8 mouse cellular contexts compared by ENCODE assay signal in genomic region chr13:41248751-41249520, GRCm38 (mm10). TPM values are rescaled to one million over a fixed set of nuclear protein-coding genes. Genes with fewer than 3 reads are reported as not detected.
A peak's percentile ranks its signal among the peaks of the same experiment; 100 is the strongest.
DNase-seq lines count a peak whose midpoint lies in the region; ATAC-seq and TF ChIP-seq lines count a peak whose summit lies in the region.

No protein-coding gene starts in this region.

- peak overlapping the region; percentile 77 for H3K4me2 ChIP-seq in hindbrain, embryonic 14.5 days (replicated peaks)
- H3K4me2 ChIP-seq in lung, embryonic 16.5 days (ENCODE audit: low read depth, low read length) = peak overlapping the region; percentile 72
- H3K4me2 ChIP-seq in stomach, embryonic 16.5 days (ENCODE audit: low read depth, low read length) = peak overlapping the region; percentile 59

- TF ChIP-seq EP300 in heart, adult 2 months (IDR thresholded peaks at IDR 0.05; ENCODE audit: insufficient read depth, low read depth, low read length) = no peak

- no peak for TF ChIP-seq POLR2A in heart, adult 2 months (IDR thresholded peaks at IDR 0.05; ENCODE audit: insufficient read depth, low read depth, low read length)

- no peaks in the 10 kb centered on the region for H3K27me3 ChIP-seq in heart, adult 2 months (ENCODE audit: control insufficient read depth, insufficient read depth, low read length)
- H3K27me3 ChIP-seq in embryonic facial prominence, embryonic 10.5 days (replicated peaks; ENCODE audit: low read depth, poor library complexity, severe bottlenecking) = no peaks in the 10 kb centered on the region
- no peaks in the 10 kb centered on the region for H3K27me3 ChIP-seq in hindbrain, embryonic 14.5 days (ENCODE audit: control insufficient read depth, insufficient read depth, low read length)
- no peaks in the 10 kb centered on the region for H3K27me3 ChIP-seq in lung, embryonic 16.5 days (ENCODE audit: control insufficient read depth, insufficient read depth, low read depth, low read length)
- no peaks in the 10 kb centered on the region for H3K27me3 ChIP-seq in stomach, embryonic 16.5 days (ENCODE audit: control insufficient read depth, insufficient read depth, low read length)

- peak overlapping the region; percentile 78 for H3K9ac ChIP-seq in heart, adult 2 months (ENCODE audit: low read depth, low read length)
- peak overlapping the region; percentile 88 for H3K9ac ChIP-seq in hindbrain, embryonic 14.5 days
- H3K9ac ChIP-seq in lung, embryonic 16.5 days (ENCODE audit: low read length) = peak overlapping the region; percentile 64
- H3K9ac ChIP-seq in stomach, embryonic 16.5 days (ENCODE audit: low read length) = peak overlapping the region; percentile 75

- H3K4me1 ChIP-seq in heart, adult 2 months (ENCODE audit: control insufficient read depth, insufficient read depth, low read length) = no peaks in the 10 kb centered on the region; the same call in none of the 2 replicates
- H3K4me1 ChIP-seq in embryonic facial prominence, embryonic 10.5 days = peaks cover 21% of the 10 kb centered on the region
- H3K4me1 ChIP-seq in hindbrain, embryonic 14.5 days (replicated peaks; ENCODE audit: control insufficient read depth, insufficient read depth, low read length) = 0 out of 2 replicates have a peak, but pooled peaks cover 16% of the 10 kb centered on the region
- peaks cover 21% of the 10 kb centered on the region for H3K4me1 ChIP-seq in lung, embryonic 16.5 days (replicated peaks; ENCODE audit: control insufficient read depth, insufficient read depth, low read length)
- H3K4me1 ChIP-seq in stomach, embryonic 16.5 days (ENCODE audit: control insufficient read depth, insufficient read depth, low read length) = peaks cover 15% of the 10 kb centered on the region

- no peaks in the 10 kb centered on the region for H3K9me3 ChIP-seq in embryonic facial prominence, embryonic 10.5 days
- H3K9me3 ChIP-seq in hindbrain, embryonic 14.5 days (ENCODE audit: control insufficient read depth, low read length) = no peaks in the 10 kb centered on the region
- H3K9me3 ChIP-seq in lung, embryonic 16.5 days (ENCODE audit: control insufficient read depth, low read length) = no peaks in the 10 kb centered on the region
- no peaks in the 10 kb centered on the region for H3K9me3 ChIP-seq in stomach, embryonic 16.5 days (replicated peaks; ENCODE audit: control insufficient read depth, low read length)

- peaks cover 3% of the 10 kb centered on the region; the same call in 1 of the 2 replicates for H3K36me3 ChIP-seq in heart, adult 2 months (ENCODE audit: control insufficient read depth, insufficient read depth, low read length)
- H3K36me3 ChIP-seq in embryonic facial prominence, embryonic 10.5 days (replicated peaks) = no peaks in the 10 kb centered on the region
- H3K36me3 ChIP-seq in hindbrain, embryonic 14.5 days (replicated peaks; ENCODE audit: control insufficient read depth, insufficient read depth) = no peaks in the 10 kb centered on the region
- H3K36me3 ChIP-seq in lung, embryonic 16.5 days (ENCODE audit: control insufficient read depth, insufficient read depth, low read length) = no peaks in the 10 kb centered on the region
- H3K36me3 ChIP-seq in stomach, embryonic 16.5 days (ENCODE audit: control insufficient read depth, insufficient read depth, low read length) = no peaks in the 10 kb centered on the region

- no peak for DNase-seq in heart, adult 2 months
- DNase-seq in heart, postnatal 10 days = no peak
- DNase-seq in CD4-positive, CD25-positive, alpha-beta regulatory T cell, adult 2 months (ENCODE audit: low read depth, low spot score) = peak; percentile 68
- no peak for DNase-seq in embryonic facial prominence, embryonic 10.5 days (ENCODE audit: low spot score)
- DNase-seq in hindbrain, embryonic 14.5 days (ENCODE audit: low spot score) = no peak
- DNase-seq in adrenal gland, postnatal 36 days = no peak

- TF ChIP-seq CTCF in heart, adult 2 months (IDR thresholded peaks at IDR 0.05) = no peak

- ATAC-seq in hindbrain, embryonic 14.5 days (ENCODE audit: low FRiP score) = no peak
- ATAC-seq in lung, embryonic 16.5 days (ENCODE audit: low read depth) = no peak
- peak; percentile 3; the same call in 1 of the 2 replicates for ATAC-seq in stomach, embryonic 16.5 days (ENCODE audit: insufficient read depth, low FRiP score)

- peak overlapping the region; percentile 96 for H3K27ac ChIP-seq in heart, adult 2 months
- peak overlapping the region; percentile 93 for H3K27ac ChIP-seq in embryonic facial prominence, embryonic 10.5 days (replicated peaks)
- H3K27ac ChIP-seq in hindbrain, embryonic 14.5 days = peak overlapping the region; percentile 92
- 0 out of 2 replicates have a peak overlapping the region, but pooled peaks have one; percentile 15 for H3K27ac ChIP-seq in lung, embryonic 16.5 days (ENCODE audit: low read length)
- peak overlapping the region; percentile 78 for H3K27ac ChIP-seq in stomach, embryonic 16.5 days (ENCODE audit: low read length)

- H3K4me3 ChIP-seq in heart, adult 2 months = peak overlapping the region; percentile 79
- peak overlapping the region; percentile 72 for H3K4me3 ChIP-seq in embryonic facial prominence, embryonic 10.5 days
- peak overlapping the region; percentile 90 for H3K4me3 ChIP-seq in hindbrain, embryonic 14.5 days (replicated peaks; ENCODE audit: low read length)
- H3K4me3 ChIP-seq in lung, embryonic 16.5 days (ENCODE audit: low read length) = peak overlapping the region; percentile 73
- H3K4me3 ChIP-seq in stomach, embryonic 16.5 days (replicated peaks; ENCODE audit: low read length) = peak overlapping the region; percentile 85

- 33% methylated on average over 12 of the region's 12 CpGs for WGBS in heart, adult 2 months
- 47% methylated on average over 12 of the region's 12 CpGs for WGBS in embryonic facial prominence, embryonic 10.5 days
- 43% methylated on average over 12 of the region's 12 CpGs for WGBS in hindbrain, embryonic 14.5 days
- WGBS in lung, embryonic 16.5 days = 37% methylated on average over 12 of the region's 12 CpGs
- 39% methylated on average over 12 of the region's 12 CpGs for WGBS in stomach, embryonic 16.5 days

- no peaks in the 10 kb centered on the region for H3K79me2 ChIP-seq in heart, adult 2 months (replicated peaks; ENCODE audit: control insufficient read depth, insufficient read depth, low read length)

- intact Hi-C loops in heart, adult 2 months (cut with DNase I) = loop anchor here (1.0 kb wide), 1 partner anchor 233 kb away; the partner anchor contains the start of gene Tmem14c
- intact Hi-C loops in heart, postnatal 10 days (cut with DNase I) = no loop called here

RNA-seq across cellular contexts. Expression of gene Smim13, which starts 0.7 kb away (rescaled TPM):
- 10 to 100 TPM; 23.0 to 27.6 TPM for total RNA-seq in heart, adult 2 months (2021)
- polyA plus RNA-seq in heart, adult 2 months (2012; rRNA removed) = 9.0 and 19.7 TPM in 2 replicates
- total RNA-seq in heart, postnatal 10 days (2021) = 10 to 100 TPM; 19.8 to 21.9 TPM
- polyA plus RNA-seq in embryonic facial prominence, embryonic 10.5 days (2016; fragmentation: Nextera tagmentation; extraction: Ambion mirVana) = 11.3 and 12.1 TPM in 2 replicates
- 28.9 and 37.8 TPM in 2 replicates for polyA plus RNA-seq in hindbrain, embryonic 14.5 days (2014; fragmentation: Nextera tagmentation; extraction: Ambion mirVana)
- polyA plus RNA-seq in lung, embryonic 16.5 days (2015; fragmentation: Nextera tagmentation; extraction: Ambion mirVana) = 12.4 and 13.2 TPM in 2 replicates
- 14.1 and 14.4 TPM in 2 replicates for polyA plus RNA-seq in stomach, embryonic 16.5 days (2015; fragmentation: Nextera tagmentation; extraction: Ambion mirVana)
- total RNA-seq in adrenal gland, postnatal 36 days (2021) = 10 to 100 TPM; 11.4 to 13.7 TPM

RNA-seq across cellular contexts. Expression of gene Gm17364, which starts 24.8 kb away (rescaled TPM):
- not detected for total RNA-seq in heart, adult 2 months (2021)
- not detected in 2 replicates for polyA plus RNA-seq in heart, adult 2 months (2012; rRNA removed)
- total RNA-seq in heart, postnatal 10 days (2021) = not detected
- polyA plus RNA-seq in embryonic facial prominence, embryonic 10.5 days (2016; fragmentation: Nextera tagmentation; extraction: Ambion mirVana) = not detected in 2 replicates
- not detected in 2 replicates for polyA plus RNA-seq in hindbrain, embryonic 14.5 days (2014; fragmentation: Nextera tagmentation; extraction: Ambion mirVana)
- not detected in 2 replicates for polyA plus RNA-seq in lung, embryonic 16.5 days (2015; fragmentation: Nextera tagmentation; extraction: Ambion mirVana)
- polyA plus RNA-seq in stomach, embryonic 16.5 days (2015; fragmentation: Nextera tagmentation; extraction: Ambion mirVana) = not detected in 2 replicates
- not detected for total RNA-seq in adrenal gland, postnatal 36 days (2021)

RNA-seq across cellular contexts. Expression of gene Elovl2, which starts 28.7 kb away (rescaled TPM):
- under 1 TPM; 0.05 to 0.18 TPM for total RNA-seq in heart, adult 2 months (2021)
- polyA plus RNA-seq in heart, adult 2 months (2012; rRNA removed) = 0.04 and 0.18 TPM in 2 replicates
- total RNA-seq in heart, postnatal 10 days (2021) = under 1 TPM; 0.31 to 0.50 TPM
- 27.5 and 34.1 TPM in 2 replicates for polyA plus RNA-seq in embryonic facial prominence, embryonic 10.5 days (2016; fragmentation: Nextera tagmentation; extraction: Ambion mirVana)
- 39.7 and 45.8 TPM in 2 replicates for polyA plus RNA-seq in hindbrain, embryonic 14.5 days (2014; fragmentation: Nextera tagmentation; extraction: Ambion mirVana)
- polyA plus RNA-seq in lung, embryonic 16.5 days (2015; fragmentation: Nextera tagmentation; extraction: Ambion mirVana) = 3.5 and 3.6 TPM in 2 replicates
- polyA plus RNA-seq in stomach, embryonic 16.5 days (2015; fragmentation: Nextera tagmentation; extraction: Ambion mirVana) = 6.1 and 7.2 TPM in 2 replicates
- under 1 TPM; 0.33 to 0.60 TPM for total RNA-seq in adrenal gland, postnatal 36 days (2021)

Comparison
In these comparisons a context has a peak if more than half of its experiments do, and no peak if none do; other contexts are left out.
1. H3K27ac ChIP-seq: peak in every context shown above with its lines; median percentile 96 in heart, adult 2 months; 93 in embryonic facial prominence, embryonic 10.5 days; 92 in hindbrain, embryonic 14.5 days; 78 in stomach, embryonic 16.5 days; 15 in lung, embryonic 16.5 days.